Mouse (Mus musculus): ENCODE data around the gene Acot2. TPM values are rescaled to one million over a fixed set of nuclear protein-coding genes. Genes with fewer than 3 reads are reported as not detected.
A peak's percentile ranks its signal among the peaks of the same experiment; 100 is the strongest.
"Not testable (repeated sequence)": the region's sequence is repeated elsewhere in the genome, so short reads cannot be mapped to it uniquely, and the experiment has no call there.

The Acot2 gene
- polyA plus RNA-seq, 1 experiment from 2014 or later, result 10.3 TPM

DNA sequence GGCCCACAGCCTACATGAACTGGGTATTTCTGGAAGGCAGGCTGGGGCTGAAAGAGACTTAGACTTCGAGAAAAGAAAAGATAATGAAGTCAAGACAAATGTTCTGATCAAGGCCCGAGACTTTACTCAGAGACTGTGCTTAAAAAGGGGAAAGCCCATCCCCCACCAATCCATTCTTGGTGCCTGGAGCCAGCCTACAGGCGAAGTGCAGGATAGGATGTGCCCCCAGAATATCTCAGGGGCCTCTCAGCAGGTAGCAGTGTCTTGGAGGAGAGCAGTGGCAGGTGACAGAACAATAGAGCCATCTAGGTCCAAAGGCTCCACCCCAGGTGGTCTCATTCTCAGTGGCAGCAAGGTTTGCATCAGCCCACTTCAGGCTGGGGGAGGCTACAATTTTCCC is 40.7 kb downstream of the Acot2 start:
- H3K4me2 ChIP-seq; H3K9me3 ChIP-seq; H3K27me3 ChIP-seq; H3K4me1 ChIP-seq; H3K4me3 ChIP-seq (replicated peaks); H3K27ac ChIP-seq; ATAC-seq (ENCODE audit: low FRiP score); H3K9ac ChIP-seq; H3K36me3 ChIP-seq (replicated peaks): not testable (repeated sequence)
- WGBS, result 33% methylated on average over 3 of the region's 3 CpGs

DNA sequence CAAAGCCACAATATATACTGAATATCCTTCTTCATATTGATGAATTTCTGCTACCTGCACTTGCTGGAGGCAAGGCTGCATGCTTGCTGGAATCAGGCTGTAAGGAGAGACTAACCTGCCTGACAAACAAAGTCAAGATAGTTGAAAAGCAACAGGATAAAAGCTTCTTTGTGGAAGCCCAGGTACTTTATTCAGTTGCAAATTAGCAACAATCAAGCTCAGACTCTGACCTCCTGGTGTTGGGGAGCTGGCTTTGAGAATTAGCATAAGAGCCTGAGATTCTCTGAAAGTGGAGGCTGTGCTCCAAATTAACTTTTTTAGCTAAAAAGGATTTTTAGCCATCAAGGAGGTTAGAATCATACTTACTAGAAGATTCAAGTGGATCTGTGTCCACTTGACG is 41.4 kb downstream of the Acot2 start:
- H3K4me2 ChIP-seq; H3K36me3 ChIP-seq (replicated peaks); H3K27me3 ChIP-seq; H3K9me3 ChIP-seq; H3K4me3 ChIP-seq (replicated peaks); H3K27ac ChIP-seq; H3K9ac ChIP-seq; ATAC-seq (ENCODE audit: low FRiP score); H3K4me1 ChIP-seq: not testable (repeated sequence)
- WGBS, result 63% methylated on average over 1 of the region's 1 CpGs

GRCm38 (mm10) chr12:84030659-84031332 is 43.1 kb downstream of the Acot2 start:
- no peaks in the 10 kb centered on the region for H3K36me3 ChIP-seq (replicated peaks)
- no peak overlapping the region for H3K4me2 ChIP-seq
- H3K9me3 ChIP-seq, result no peaks in the 10 kb centered on the region
- H3K27ac ChIP-seq, result no peak overlapping the region
- H3K4me3 ChIP-seq (replicated peaks), result no peak overlapping the region
- ATAC-seq (ENCODE audit: low FRiP score), result 0 out of 2 replicates have a peak, but pooled peaks have one; percentile 63
- H3K9ac ChIP-seq, result no peak overlapping the region
- WGBS, result 71% methylated on average over 4 of the region's 4 CpGs
- H3K4me1 ChIP-seq, result no peaks in the 10 kb centered on the region
- H3K27me3 ChIP-seq, result no peaks in the 10 kb centered on the region

DNA sequence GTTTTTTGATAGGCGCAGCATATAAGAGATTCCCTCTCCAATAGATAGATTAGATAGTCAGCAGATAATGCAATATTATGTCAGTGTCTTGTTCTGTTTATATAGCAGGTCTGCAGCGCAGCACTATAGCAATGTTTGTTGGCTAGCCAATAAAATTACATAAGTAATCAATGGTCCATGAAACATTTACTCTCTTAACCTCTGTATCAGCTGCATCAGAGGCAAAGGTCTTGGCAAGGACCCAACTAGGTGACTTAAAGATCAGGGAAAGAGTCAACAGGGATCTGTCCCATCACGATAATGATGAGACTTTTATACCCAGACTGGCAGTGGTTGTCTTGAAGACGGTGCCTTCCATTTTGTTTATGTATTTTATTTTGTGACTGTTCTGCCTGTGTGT is 45.2 kb downstream of the Acot2 start:
- Histone ChIP-seq H3K36me3 (replicated peaks) (no peaks in the 10 kb centered on the region), H3K9me3 (no peaks in the 10 kb centered on the region), H3K4me1 (no peaks in the 10 kb centered on the region), H3K4me2 (no peak overlapping the region), H3K9ac (no peak overlapping the region), H3K4me3 (replicated peaks) (no peak overlapping the region), H3K27ac (no peak overlapping the region), H3K27me3 (peaks cover 6% of the 10 kb centered on the region)
- WGBS, result 85% methylated on average over 4 of the region's 4 CpGs
- no peak for ATAC-seq (ENCODE audit: low FRiP score)

DNA sequence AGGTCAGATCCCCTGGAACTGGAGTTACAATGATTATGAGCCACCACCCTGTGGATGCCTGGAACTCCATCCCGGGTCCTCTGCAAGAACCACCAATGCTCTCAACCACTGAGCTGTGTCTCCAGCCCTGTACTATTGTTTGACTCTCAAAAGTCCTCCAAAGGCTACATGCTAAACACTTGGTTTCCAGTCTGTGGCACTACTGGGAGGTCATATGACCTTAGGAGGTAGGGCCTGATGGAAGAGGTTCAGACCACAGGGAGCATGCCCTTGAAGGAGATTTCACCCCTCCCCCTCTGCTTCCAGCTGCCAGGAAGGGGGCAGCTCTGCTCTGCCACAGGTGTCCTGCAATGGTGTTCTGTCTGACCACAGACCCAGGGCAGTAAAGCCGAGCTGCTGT is 45.6 kb downstream of the Acot2 start:
- not testable (repeated sequence) for H3K4me1 ChIP-seq; H3K4me3 ChIP-seq (replicated peaks); H3K36me3 ChIP-seq (replicated peaks); H3K4me2 ChIP-seq; H3K9ac ChIP-seq; H3K27me3 ChIP-seq; H3K9me3 ChIP-seq; H3K27ac ChIP-seq; ATAC-seq (ENCODE audit: low FRiP score)
- 91% methylated on average over 2 of the region's 2 CpGs for WGBS

GRCm38 (mm10) chr12:84034108-84034507 is 46.4 kb downstream of the Acot2 start:
- Histone ChIP-seq H3K36me3 (replicated peaks) (no peaks in the 10 kb centered on the region), H3K27me3 (peaks cover 7% of the 10 kb centered on the region), H3K9ac (no peak overlapping the region), H3K9me3 (no peaks in the 10 kb centered on the region), H3K4me1 (no peaks in the 10 kb centered on the region), H3K27ac (no peak overlapping the region), H3K4me2 (no peak overlapping the region), H3K4me3 (replicated peaks) (no peak overlapping the region)
- WGBS, result 82% methylated on average over 4 of the region's 4 CpGs
- no peak for ATAC-seq (ENCODE audit: low FRiP score)

DNA sequence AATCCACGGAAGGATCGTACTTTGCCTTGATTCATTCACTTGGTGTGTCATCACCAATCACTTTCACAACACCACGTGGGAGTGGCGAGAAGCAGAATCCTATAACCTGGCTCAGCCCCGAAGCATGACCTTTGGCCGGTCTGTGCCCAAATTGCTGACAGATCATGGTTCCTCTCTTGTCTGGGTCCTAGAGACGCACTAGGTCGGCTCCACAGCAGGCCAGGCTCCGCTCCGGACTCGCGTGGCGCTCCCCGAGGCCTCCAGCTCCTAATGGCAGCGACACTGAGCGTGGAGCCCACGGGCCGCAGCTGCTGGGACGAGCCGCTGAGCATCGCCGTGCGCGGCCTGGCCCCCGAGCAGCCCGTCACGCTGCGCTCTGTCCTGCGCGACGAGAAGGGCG is 50.6 kb downstream of the Acot2 start, which contains the start of gene Acot4:
Gene Acot4, plus strand, starts transcription at position 139 of the 400 bp plus-strand sequence.
- ATAC-seq (ENCODE audit: low FRiP score), result not testable (repeated sequence)

GRCm38 (mm10) chr12:84038691-84039111 is 51.0 kb downstream of the Acot2 start, which contains the start of gene Gm49366:
TSS of gene Gm49366 (plus strand) at chr12:84038935.
- not testable (repeated sequence) for H3K36me3 ChIP-seq (replicated peaks); H3K4me1 ChIP-seq; H3K27me3 ChIP-seq; ATAC-seq (ENCODE audit: low FRiP score); H3K27ac ChIP-seq
- Histone ChIP-seq H3K4me3 (replicated peaks) (peak within 1 kb of the TSS; percentile 45), H3K9ac (peak within 1 kb of the TSS; percentile 50), H3K9me3 (peaks cover 14% of the 10 kb centered on the region; the same call in 1 of the 2 replicates), H3K4me2 (peak within 1 kb of the TSS; percentile 61)
- 4% methylated on average over 39 of the region's 39 CpGs for WGBS

More for the DNA sequence above, 50.6 kb downstream of the Acot2 start, which contains the start of gene Acot4:
- H3K9me3 ChIP-seq, result peaks cover 14% of the 10 kb centered on the region; the same call in 1 of the 2 replicates
- not testable (repeated sequence) for H3K27ac ChIP-seq; H3K27me3 ChIP-seq; H3K36me3 ChIP-seq (replicated peaks); H3K4me1 ChIP-seq
- H3K4me2 ChIP-seq, result peak within 1 kb of the TSS; percentile 61
- 11% methylated on average over 28 of the region's 32 CpGs for WGBS
- peak within 1 kb of the TSS; percentile 50 for H3K9ac ChIP-seq
- H3K4me3 ChIP-seq (replicated peaks), result peak within 1 kb of the TSS; percentile 45

GRCm38 (mm10) chr12:84042248-84042647 is 54.6 kb downstream of the Acot2 start:
- peaks cover 6% of the 10 kb centered on the region for H3K27me3 ChIP-seq
- peaks cover 14% of the 10 kb centered on the region; the same call in 1 of the 2 replicates for H3K9me3 ChIP-seq
- H3K4me1 ChIP-seq, result no peaks in the 10 kb centered on the region
- H3K36me3 ChIP-seq (replicated peaks), result no peaks in the 10 kb centered on the region
- H3K27ac ChIP-seq, result no peak overlapping the region
- ATAC-seq (ENCODE audit: low FRiP score), result no peak
- H3K4me3 ChIP-seq (replicated peaks), result no peak overlapping the region
- H3K4me2 ChIP-seq, result no peak overlapping the region
- H3K9ac ChIP-seq, result no peak overlapping the region
- 92% methylated on average over 5 of the region's 5 CpGs for WGBS

Other genes starting within 250 kb of the Acot2 start
- 0.12 and 0.23 TPM in 2 replicates for gene Papln, start 224.2 kb upstream of the Acot2 start, polyA plus RNA-seq (2016; fragmentation: Nextera tagmentation; extraction: Ambion mirVana)
- gene Numb, start 65.9 kb upstream of the Acot2 start, polyA plus RNA-seq (2016; fragmentation: Nextera tagmentation; extraction: Ambion mirVana), result 33.2 and 33.4 TPM in 2 replicates
- gene Riox1, start 37.3 kb upstream of the Acot2 start, polyA plus RNA-seq (2016; fragmentation: Nextera tagmentation; extraction: Ambion mirVana), result 16.9 and 18.5 TPM in 2 replicates
- not detected in 2 replicates for gene Heatr4, start 3.0 kb upstream of the Acot2 start, polyA plus RNA-seq (2016; fragmentation: Nextera tagmentation; extraction: Ambion mirVana)
- gene Acot1, start 21.6 kb downstream of the Acot2 start, polyA plus RNA-seq (2016; fragmentation: Nextera tagmentation; extraction: Ambion mirVana), result 41.0 and 45.4 TPM in 2 replicates
- 0.15 and 0.33 TPM in 2 replicates for gene Acot4, start 50.5 kb downstream of the Acot2 start, polyA plus RNA-seq (2016; fragmentation: Nextera tagmentation; extraction: Ambion mirVana)
- not detected in 2 replicates for gene Gm49366, start 51.1 kb downstream of the Acot2 start, polyA plus RNA-seq (2016; fragmentation: Nextera tagmentation; extraction: Ambion mirVana)
- 0.32 and 0.33 TPM in 2 replicates for gene Acot3, start 64.3 kb downstream of the Acot2 start, polyA plus RNA-seq (2016; fragmentation: Nextera tagmentation; extraction: Ambion mirVana)
- not detected in 2 replicates for gene Acot5, start 81.5 kb downstream of the Acot2 start, polyA plus RNA-seq (2016; fragmentation: Nextera tagmentation; extraction: Ambion mirVana)
- gene Acot6, start 112.8 kb downstream of the Acot2 start, polyA plus RNA-seq (2016; fragmentation: Nextera tagmentation; extraction: Ambion mirVana), result 0.97 and 1.0 TPM in 2 replicates
- 6.8 and 7.8 TPM in 2 replicates for gene Dnal1, start 126.5 kb downstream of the Acot2 start, polyA plus RNA-seq (2016; fragmentation: Nextera tagmentation; extraction: Ambion mirVana)
- gene Pnma1, start 160.6 kb downstream of the Acot2 start, polyA plus RNA-seq (2016; fragmentation: Nextera tagmentation; extraction: Ambion mirVana), result 2.8 and 3.4 TPM in 2 replicates
- 6.8 and 7.8 TPM in 2 replicates for gene Elmsan1, start 231.0 kb downstream of the Acot2 start, polyA plus RNA-seq (2016; fragmentation: Nextera tagmentation; extraction: Ambion mirVana)